In the genomic region with DNA sequence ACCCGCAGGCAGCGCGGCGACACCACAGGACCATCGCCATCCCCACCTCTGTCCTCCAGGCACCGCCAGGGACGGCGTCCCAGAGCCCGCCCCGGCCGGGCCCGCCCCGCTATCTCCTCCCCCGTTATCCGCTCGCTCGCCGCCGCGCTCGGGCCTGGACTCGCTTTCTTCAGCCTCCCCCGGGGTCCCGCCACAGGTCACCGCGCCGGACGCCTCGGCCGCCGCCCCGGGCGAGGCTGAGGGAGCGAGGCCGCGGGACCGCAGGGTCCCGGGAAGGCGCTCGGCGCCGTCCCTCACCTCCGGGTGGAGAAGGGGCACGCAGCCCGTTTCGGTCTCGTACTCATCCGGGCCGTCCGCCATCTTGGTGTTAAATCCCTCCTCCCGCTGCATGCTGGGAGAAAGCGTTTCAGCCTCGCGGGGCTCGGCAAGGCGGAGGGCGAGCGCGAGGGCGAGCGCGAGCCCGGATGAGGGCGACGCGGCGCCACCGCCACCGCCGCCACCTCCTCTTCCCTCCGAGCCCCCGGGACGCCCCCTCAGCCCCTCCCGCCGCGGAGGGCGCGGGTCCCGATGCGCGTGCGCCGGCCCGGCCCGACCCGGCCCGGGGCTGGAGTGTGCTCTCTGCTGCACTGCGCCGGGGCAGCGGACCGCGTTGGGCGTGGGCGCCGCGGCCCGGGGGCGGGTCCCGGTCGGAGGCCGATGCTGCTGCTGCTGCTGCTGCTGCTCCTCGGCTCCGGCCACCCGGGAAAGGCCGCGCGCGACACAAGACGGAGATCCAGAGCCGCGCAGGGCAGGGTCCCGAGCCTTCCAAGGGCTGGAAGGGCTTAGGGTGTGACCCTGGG, we compare ENCODE assay signal across 8 mouse cellular contexts. TPM values are rescaled to one million over a fixed set of nuclear protein-coding genes. Genes with fewer than 3 reads are reported as not detected.
DNase-seq lines count a peak whose midpoint lies in the region; ATAC-seq and TF ChIP-seq lines count a peak whose summit lies in the region.

A gene (minus strand): TSS at position 500 of the 839 bp plus-strand sequence.

- intact Hi-C loops in heart, adult 2 months (cut with DNase I), result loop anchor here (2.0 to 5.0 kb wide), 3 partner anchors 17 to 152 kb away; a partner anchor contains a TSS

- peak within 1 kb of the TSS; percentile 96 for H3K4me3 ChIP-seq in bone marrow, adult 2 months (replicated peaks; ENCODE audit: control insufficient read depth, low read depth, low read length)
- peak within 1 kb of the TSS; percentile 88 for H3K4me3 ChIP-seq in embryonic facial prominence, embryonic 14.5 days (ENCODE audit: low read depth, low read length)
- peak within 1 kb of the TSS; percentile 96 for H3K4me3 ChIP-seq in heart, adult 2 months
- H3K4me3 ChIP-seq in limb, embryonic 13.5 days, result peak within 1 kb of the TSS; percentile 82
- H3K4me3 ChIP-seq in midbrain, embryonic 15.5 days, result peak within 1 kb of the TSS; percentile 94

- H3K4me1 ChIP-seq in bone marrow, adult 2 months (ENCODE audit: control insufficient read depth, insufficient read depth, low read length), result peaks cover 2% of the 10 kb centered on the region; the same call in 1 of the 2 replicates
- peaks cover 9% of the 10 kb centered on the region; the same call in 1 of the 2 replicates for H3K4me1 ChIP-seq in embryonic facial prominence, embryonic 14.5 days (ENCODE audit: control insufficient read depth, insufficient read depth, low read length)
- H3K4me1 ChIP-seq in heart, adult 2 months (ENCODE audit: control insufficient read depth, insufficient read depth, low read length), result peaks cover 1% of the 10 kb centered on the region; the same call in 1 of the 2 replicates
- H3K4me1 ChIP-seq in limb, embryonic 13.5 days, result peaks cover 15% of the 10 kb centered on the region
- peaks cover 35% of the 10 kb centered on the region for H3K4me1 ChIP-seq in midbrain, embryonic 15.5 days

- H3K4me2 ChIP-seq in embryonic facial prominence, embryonic 14.5 days (ENCODE audit: low read depth, low read length), result peak within 1 kb of the TSS; percentile 94
- H3K4me2 ChIP-seq in limb, embryonic 13.5 days (replicated peaks), result peak within 1 kb of the TSS; percentile 86
- peak within 1 kb of the TSS; percentile 82 for H3K4me2 ChIP-seq in midbrain, embryonic 15.5 days

- TF ChIP-seq POLR2A in bone marrow, adult 2 months (IDR thresholded peaks at IDR 0.05; ENCODE audit: borderline replicate concordance, control insufficient read depth, low read depth, low read length), result peak; percentile 91
- peak; percentile 82; the same call in 1 of the 2 replicates for TF ChIP-seq POLR2A in heart, adult 2 months (IDR thresholded peaks at IDR 0.05; ENCODE audit: insufficient read depth, low read depth, low read length)

- peak within 1 kb of the TSS; percentile 99 for H3K27ac ChIP-seq in bone marrow, adult 2 months (ENCODE audit: control insufficient read depth, insufficient read depth, low read depth, low read length, poor library complexity)
- peak within 1 kb of the TSS; percentile 97 for H3K27ac ChIP-seq in embryonic facial prominence, embryonic 14.5 days (replicated peaks; ENCODE audit: low read depth, low read length)
- H3K27ac ChIP-seq in heart, adult 2 months, result peak within 1 kb of the TSS; percentile 100
- peak within 1 kb of the TSS; percentile 99 for H3K27ac ChIP-seq in limb, embryonic 13.5 days
- peak within 1 kb of the TSS; percentile 100 for H3K27ac ChIP-seq in midbrain, embryonic 15.5 days

- ATAC-seq in embryonic facial prominence, embryonic 14.5 days (ENCODE audit: low read depth), result peak; percentile 92
- ATAC-seq in limb, embryonic 13.5 days (ENCODE audit: low FRiP score, low read depth), result peak; percentile 92
- ATAC-seq in midbrain, embryonic 15.5 days (replicated peaks), result peak; percentile 93

- 0 out of 2 replicates have a peak, but pooled peaks cover 2% of the 10 kb centered on the region for H3K79me2 ChIP-seq in heart, adult 2 months (replicated peaks; ENCODE audit: control insufficient read depth, insufficient read depth, low read length)

- 0 out of 2 replicates have a peak, but pooled peaks have one; percentile 41 for TF ChIP-seq EP300 in heart, adult 2 months (IDR thresholded peaks at IDR 0.05; ENCODE audit: insufficient read depth, low read depth, low read length)

- under 1% methylated on average over 111 of the region's 112 CpGs for WGBS in bone marrow, adult 2 months
- WGBS in embryonic facial prominence, embryonic 14.5 days, result under 1% methylated on average over 20 of the region's 112 CpGs
- WGBS in heart, adult 2 months, result under 1% methylated on average over 84 of the region's 112 CpGs
- whole genome bisulfite sequencing in limb, embryonic 13.5 days, result under 1% methylated on average over 92 of the region's 112 CpGs
- WGBS in midbrain, embryonic 15.5 days, result under 1% methylated on average over 100 of the region's 112 CpGs

- H3K27me3 ChIP-seq in embryonic facial prominence, embryonic 14.5 days (replicated peaks; ENCODE audit: control insufficient read depth, insufficient read depth, low read length), result no peaks in the 10 kb centered on the region
- no peaks in the 10 kb centered on the region for H3K27me3 ChIP-seq in heart, adult 2 months (ENCODE audit: control insufficient read depth, insufficient read depth, low read length)
- no peaks in the 10 kb centered on the region for H3K27me3 ChIP-seq in limb, embryonic 13.5 days
- H3K27me3 ChIP-seq in midbrain, embryonic 15.5 days (replicated peaks), result no peaks in the 10 kb centered on the region

- H3K9me3 ChIP-seq in embryonic facial prominence, embryonic 14.5 days (ENCODE audit: control insufficient read depth, low read length), result no peaks in the 10 kb centered on the region
- H3K9me3 ChIP-seq in limb, embryonic 13.5 days, result no peaks in the 10 kb centered on the region
- H3K9me3 ChIP-seq in midbrain, embryonic 15.5 days, result no peaks in the 10 kb centered on the region

- no peaks in the 10 kb centered on the region for H3K36me3 ChIP-seq in embryonic facial prominence, embryonic 14.5 days (ENCODE audit: control insufficient read depth, insufficient read depth, low read length)
- H3K36me3 ChIP-seq in heart, adult 2 months (ENCODE audit: control insufficient read depth, insufficient read depth, low read length), result no peaks in the 10 kb centered on the region
- no peaks in the 10 kb centered on the region for H3K36me3 ChIP-seq in limb, embryonic 13.5 days
- no peaks in the 10 kb centered on the region for H3K36me3 ChIP-seq in midbrain, embryonic 15.5 days (replicated peaks)

- peak within 1 kb of the TSS; percentile 99 for H3K9ac ChIP-seq in embryonic facial prominence, embryonic 14.5 days (ENCODE audit: low read depth, low read length)
- H3K9ac ChIP-seq in heart, adult 2 months (ENCODE audit: low read depth, low read length), result peak within 1 kb of the TSS; percentile 97
- H3K9ac ChIP-seq in limb, embryonic 13.5 days, result peak within 1 kb of the TSS; percentile 98
- H3K9ac ChIP-seq in midbrain, embryonic 15.5 days, result peak within 1 kb of the TSS; percentile 99

- TF ChIP-seq CTCF in bone marrow, adult 2 months (IDR thresholded peaks at IDR 0.05; ENCODE audit: control insufficient read depth, insufficient read depth, low read length), result no peak
- peak; percentile 27; the same call in 1 of the 2 replicates for TF ChIP-seq CTCF in heart, adult 2 months (IDR thresholded peaks at IDR 0.05)

- DNase-seq in 416B (ENCODE audit: low read depth), result peak; percentile 85
- DNase-seq in embryonic facial prominence, embryonic 14.5 days (ENCODE audit: low spot score), result peak; percentile 96
- peak; percentile 94 to 95 for DNase-seq in heart, adult 2 months
- DNase-seq in kidney, adult 8-10 months, result peak; percentile 84 to 90
- peak; percentile 80 to 86 for DNase-seq in spleen, adult 18-20 months

RNA-seq across cellular contexts. Expression of the gene that starts here (rescaled TPM):
- polyA plus RNA-seq in bone marrow, adult 2 months (2011; ENCODE audit: insufficient read depth, insufficient read length, low replicate concordance, missing spikeins), result 4.6 and 9.4 TPM in 2 replicates
- polyA plus RNA-seq in embryonic facial prominence, embryonic 14.5 days (2014; fragmentation: Nextera tagmentation; extraction: Ambion mirVana), result 21.8 and 28.7 TPM in 2 replicates
- 10 to 100 TPM; 20.5 to 27.6 TPM for total RNA-seq in heart, adult 2 months (2021)
- 19.0 and 32.2 TPM in 2 replicates for polyA plus RNA-seq in heart, adult 2 months (2012; rRNA removed)
- 32.9 and 33.5 TPM in 2 replicates for polyA plus RNA-seq in limb, embryonic 13.5 days (2015; fragmentation: Nextera tagmentation; extraction: Ambion mirVana)
- polyA plus RNA-seq in midbrain, embryonic 15.5 days (2015; fragmentation: Nextera tagmentation; extraction: Ambion mirVana), result 57.4 and 64.0 TPM in 2 replicates

Comparison
In these comparisons a context has a peak if more than half of its experiments do, and no peak if none do; other contexts are left out.
1. Peak in every context shown above with its lines: DNase-seq, ATAC-seq, H3K4me3 ChIP-seq and H3K27ac ChIP-seq.